Mouse (Mus musculus) kidney, adult 2 months (tissue): ENCODE measurements around the gene Apba3. TPM values are rescaled to one million over a fixed set of nuclear protein-coding genes. Genes with fewer than 3 reads are reported as not detected.
"Not testable (repeated sequence)": the region's sequence is repeated elsewhere in the genome, so short reads cannot be mapped to it uniquely, and the experiment has no call there.

Experiments
- DNase-seq: peaks from one replicate; pipeline ENCODE4 v3.0.0; 2021
- H3K27ac ChIP-seq: fragments of 200-500 bp; 2 replicates; pipeline ENCODE4 v1.5.1; 2012; ENCODE audit warnings: low read depth, low read length, control low read depth, inconsistent platforms; ENCODE audit not compliant: insufficient read depth
- H3K27me3 ChIP-seq: fragments of 200-500 bp; replicated peaks from 2 replicates; pipeline ENCODE4 v1.6.1; 2012; ENCODE audit warnings: mild to moderate bottlenecking, moderate library complexity, low read length, inconsistent platforms; ENCODE audit not compliant: control insufficient read depth, insufficient read depth
- H3K36me3 ChIP-seq: fragments of 200-500 bp; 2 replicates; pipeline ENCODE4 v1.6.1; 2012; ENCODE audit warnings: mild to moderate bottlenecking, moderate library complexity, low read length, inconsistent platforms; ENCODE audit not compliant: control insufficient read depth, insufficient read depth
- H3K4me1 ChIP-seq: fragments of 200-500 bp; 2 replicates; pipeline ENCODE4 v1.6.1; 2011; ENCODE audit warnings: low read length; ENCODE audit not compliant: control insufficient read depth, insufficient read depth
- H3K4me3 ChIP-seq: fragments of 200-500 bp; 2 replicates; pipeline ENCODE4 v1.5.1; 2011; ENCODE audit warnings: mild to moderate bottlenecking, low read depth, low read length, control low read depth; ENCODE audit not compliant: insufficient read depth
- CTCF ChIP-seq: fragments of 200-500 bp; conservative IDR thresholded peaks from 2 replicates; pipeline ENCODE4 v1.5.1; 2011; ENCODE audit warnings: low read depth, mild to moderate bottlenecking, control low read depth, low read length, moderate library complexity, mixed read lengths; ENCODE audit not compliant: insufficient read depth, insufficient read length
- POLR2A ChIP-seq: fragments of 200-500 bp; IDR thresholded peaks from one replicate; pipeline ENCODE4 v1.6.1; 2011; ENCODE audit warnings: low read depth, low read length, control low read depth
- WGBS: fragments of 180-500 bp; shearing (Covaris S2); methylation state at CpG from one replicate; pipeline ENCODE4 v1.1.7; 2018; 5-methylcytosine and 5-hydroxymethylcytosine counted together
- polyA plus RNA-seq: library from polyadenylated mRNA; depleted of rRNA; stranded (reverse); fragments of >200 nt; gene quantifications from 2 replicates; pipeline ENCODE4 v1.2.3, GENCODE M21; 2012; rRNA removed

Gene Apba3
- polyA plus RNA-seq: 142 and 147 TPM in 2 replicates

- TF ChIP-seq CTCF: no peak
- no peak for TF ChIP-seq POLR2A
- Histone ChIP-seq H3K27me3 (no peaks in the 10 kb centered on the region), H3K4me1 (no peaks in the 10 kb centered on the region; the same call in 1 of the 2 replicates), H3K4me3 (peak within 1 kb of the TSS; percentile 62), H3K27ac (peak within 1 kb of the TSS; percentile 87), H3K36me3 (peaks cover 2% of the 10 kb centered on the region; the same call in 1 of the 2 replicates)
- WGBS: 1% methylated on average over 48 of the region's 48 CpGs
- DNase-seq: peak; percentile 97
These were observed at the start of gene Apba3, which contains the start of gene Mrpl54 for GRCm38 (mm10) chr10:81266211-81267105. TSS of gene Apba3 (plus strand) at chr10:81266960. TSS of gene Mrpl54 (minus strand) at chr10:81266934.

- H3K4me3 ChIP-seq, H3K36me3 ChIP-seq, DNase-seq, H3K27ac ChIP-seq, H3K4me1 ChIP-seq, H3K27me3 ChIP-seq: not testable (repeated sequence)
- TF ChIP-seq CTCF: peak; percentile 55
- 26% methylated on average over 1 of the region's 1 CpGs for WGBS
These were observed 49.5 kb upstream of the Apba3 start for GRCm38 (mm10) chr10:81217267-81217666.

DNA sequence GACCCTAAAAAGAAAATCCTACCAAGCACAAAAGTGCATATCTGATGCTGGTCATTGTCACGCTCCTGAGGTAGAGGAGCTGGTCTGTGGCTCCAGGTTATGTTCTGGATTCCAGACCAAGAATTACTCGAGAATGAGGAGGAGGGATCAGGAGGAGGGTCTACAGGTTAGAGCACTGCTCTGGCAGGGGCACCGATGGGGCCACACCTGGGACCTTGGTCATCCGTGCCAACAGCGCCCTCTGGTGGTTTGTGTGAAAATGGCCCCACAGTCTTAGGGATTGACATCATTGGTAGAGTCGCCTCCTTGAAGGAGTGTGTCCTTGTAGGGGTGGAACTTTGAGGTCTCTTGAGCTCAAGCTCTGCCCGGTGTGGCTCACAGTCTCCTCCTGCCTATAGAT, 48.8 kb upstream of the Apba3 start:
- H3K27me3 ChIP-seq: no peaks in the 10 kb centered on the region
- no peaks in the 10 kb centered on the region for H3K36me3 ChIP-seq
- peak; percentile 75 for DNase-seq
- TF ChIP-seq CTCF: peak; percentile 84
- TF ChIP-seq POLR2A: no peak
- 0 out of 2 replicates have a peak, but pooled peaks cover 3% of the 10 kb centered on the region for H3K4me1 ChIP-seq
- H3K4me3 ChIP-seq: no peak overlapping the region
- 23% methylated on average over 7 of the region's 7 CpGs for WGBS
- no peak overlapping the region for H3K27ac ChIP-seq

GRCm38 (mm10) chr10:81221402-81222015, 45.3 kb upstream of the Apba3 start:
- Histone ChIP-seq H3K4me1 (0 out of 2 replicates have a peak, but pooled peaks cover 3% of the 10 kb centered on the region), H3K36me3 (no peaks in the 10 kb centered on the region), H3K4me3 (no peak overlapping the region), H3K27me3 (no peaks in the 10 kb centered on the region), H3K27ac (no peak overlapping the region)
- DNase-seq: no peak
- WGBS: 83% methylated on average over 5 of the region's 5 CpGs
- TF ChIP-seq POLR2A: no peak
- TF ChIP-seq CTCF: no peak

DNA sequence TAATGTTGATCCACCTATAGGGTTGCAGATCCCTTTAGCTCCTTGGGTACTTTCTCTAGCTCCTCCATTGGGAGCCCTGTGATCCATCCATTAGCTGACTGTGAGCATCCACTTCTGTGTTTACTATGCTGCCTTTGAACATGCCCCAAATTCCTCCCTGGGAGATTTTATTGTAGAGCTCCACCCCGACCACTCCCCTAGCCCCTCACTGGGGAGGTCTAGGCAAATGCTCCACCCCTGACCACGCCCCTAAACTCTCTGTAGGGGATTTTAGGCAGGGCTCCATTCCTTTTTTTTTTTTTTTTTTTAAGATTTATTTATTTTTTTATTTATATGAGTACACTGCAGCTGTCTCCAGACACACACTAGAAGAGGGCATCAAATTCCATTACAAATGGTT, 43.0 kb upstream of the Apba3 start:
- not testable (repeated sequence) for H3K27me3 ChIP-seq, H3K27ac ChIP-seq, H3K4me3 ChIP-seq, H3K36me3 ChIP-seq, DNase-seq, H3K4me1 ChIP-seq
- 50% methylated on average over 2 of the region's 2 CpGs for WGBS

GRCm38 (mm10) chr10:81229735-81230437, 36.9 kb upstream of the Apba3 start:
- Histone ChIP-seq H3K4me1 (0 out of 2 replicates have a peak, but pooled peaks cover 3% of the 10 kb centered on the region), H3K36me3 (no peaks in the 10 kb centered on the region), H3K4me3 (no peak overlapping the region), H3K27ac (no peak overlapping the region), H3K27me3 (no peaks in the 10 kb centered on the region)
- DNase-seq: no peak
- 19% methylated on average over 20 of the region's 20 CpGs for WGBS
- TF ChIP-seq CTCF: no peak
- no peak for TF ChIP-seq POLR2A
